Mouse (Mus musculus): ENCODE results near the gene Il18r1.

GRCm38 (mm10) chr1:40494594-40494993 lies 29.2 kb downstream of the Il18r1 start:
- TF ChIP-seq GATA1 (IDR thresholded peaks at IDR 0.05; ENCODE audit: borderline replicate concordance, low read length) (no peak), FLI1 (IDR thresholded peaks at IDR 0.05; ENCODE audit: low read length) (no peak)
